Mouse (Mus musculus) activated CD4-positive, CD25-positive, alpha-beta regulatory T cell, adult 9 weeks (primary cell): ENCODE measurements around the gene Olfr1141. TPM values are rescaled to one million over a fixed set of nuclear protein-coding genes. Genes with fewer than 3 reads are reported as not detected.

ENCODE experiments used
- polyA plus RNA-seq: library from polyadenylated mRNA; unstranded; fragments of 100-300 nt; shearing (Covaris generic); gene quantifications from one replicate; pipeline ENCODE4 v1.2.1, GENCODE M21; 2017

Olfr1141 gene
- polyA plus RNA-seq = not detected

GRCm38 (mm10) chr2:87753891-87754290, at the start of gene Olfr1141:
TSS of gene Olfr1141 (minus strand) at chr2:87753991.

GRCm38 (mm10) chr2:87800292-87800691, 46.5 kb upstream of the Olfr1141 start, which contains the start of gene Olfr1143:
TSS of gene Olfr1143 (plus strand) at chr2:87800592.

GRCm38 (mm10) chr2:87779183-87779582, 25.4 kb upstream of the Olfr1141 start, which contains the start of gene Olfr152:
TSS of gene Olfr152 (plus strand) at chr2:87779483.

DNA sequence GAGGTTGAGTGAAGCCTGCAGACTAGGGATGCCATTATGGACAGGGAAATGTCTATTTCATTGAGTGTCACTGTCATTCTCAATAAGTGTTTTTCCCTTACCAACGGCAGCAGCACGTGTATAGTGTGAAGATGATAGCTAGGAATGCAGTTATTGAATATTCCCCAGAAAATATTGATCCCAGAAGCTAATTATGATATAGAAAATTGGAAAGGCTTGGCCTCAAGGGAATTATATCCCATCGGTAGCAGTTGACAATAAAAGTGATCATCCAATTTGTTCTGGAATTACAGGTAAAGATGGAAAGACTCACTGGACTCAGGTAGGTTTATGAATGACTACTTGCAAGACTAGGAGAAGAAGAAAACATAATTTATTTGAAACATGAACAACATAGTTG, 10.3 kb downstream of the Olfr1141 start, which contains the start of gene Olfr1140:
Gene Olfr1140, plus strand, starts transcription at position 301 of the 400 bp plus-strand sequence.

GRCm38 (mm10) chr2:87739878-87740277, 13.9 kb downstream of the Olfr1141 start, which contains the start of gene Olfr1138:
TSS of gene Olfr1138 (minus strand) at chr2:87739978.

GRCm38 (mm10) chr2:87713079-87713478, 40.7 kb downstream of the Olfr1141 start, which contains the start of gene Olfr1137:
TSS of gene Olfr1137 (minus strand) at chr2:87713179.

Other genes starting within 250 kb of the Olfr1141 start
- gene Pramel6, start 247.4 kb downstream of the Olfr1141 start, polyA plus RNA-seq = not detected
- not detected for gene Olfr153, start 222.2 kb downstream of the Olfr1141 start, polyA plus RNA-seq
- not detected for gene Olfr1128, start 208.4 kb downstream of the Olfr1141 start, polyA plus RNA-seq
- gene Olfr1129, start 180.1 kb downstream of the Olfr1141 start, polyA plus RNA-seq = not detected
- not detected for gene Olfr1130, start 147.8 kb downstream of the Olfr1141 start, polyA plus RNA-seq
- gene Olfr1131, start 126.9 kb downstream of the Olfr1141 start, polyA plus RNA-seq = not detected
- gene Olfr1132, start 116.5 kb downstream of the Olfr1141 start, polyA plus RNA-seq = not detected
- not detected for gene Olfr1133, start 106.6 kb downstream of the Olfr1141 start, polyA plus RNA-seq
- gene Olfr1134, start 95.5 kb downstream of the Olfr1141 start, polyA plus RNA-seq = not detected
- gene Olfr1135, start 80.3 kb downstream of the Olfr1141 start, polyA plus RNA-seq = not detected
- gene Olfr1136, start 60.0 kb downstream of the Olfr1141 start, polyA plus RNA-seq = not detected
- not detected for gene Olfr1137, start 40.8 kb downstream of the Olfr1141 start, polyA plus RNA-seq
- not detected for gene Olfr1138, start 14.0 kb downstream of the Olfr1141 start, polyA plus RNA-seq
- gene Olfr1140, start 10.2 kb downstream of the Olfr1141 start, polyA plus RNA-seq = not detected
- not detected for gene Olfr152, start 25.5 kb upstream of the Olfr1141 start, polyA plus RNA-seq
- not detected for gene Olfr1143, start 46.6 kb upstream of the Olfr1141 start, polyA plus RNA-seq
- gene Olfr1145, start 55.8 kb upstream of the Olfr1141 start, polyA plus RNA-seq = not detected
- not detected for gene Olfr1148, start 76.5 kb upstream of the Olfr1141 start, polyA plus RNA-seq
- not detected for gene Olfr1150-ps1, start 90.0 kb upstream of the Olfr1141 start, polyA plus RNA-seq
- not detected for gene Olfr1151, start 101.9 kb upstream of the Olfr1141 start, polyA plus RNA-seq
- not detected for gene Olfr1152, start 112.5 kb upstream of the Olfr1141 start, polyA plus RNA-seq
- gene Olfr1153, start 141.0 kb upstream of the Olfr1141 start, polyA plus RNA-seq = not detected
- not detected for gene Olfr1154, start 151.2 kb upstream of the Olfr1141 start, polyA plus RNA-seq
- gene Olfr1155, start 191.1 kb upstream of the Olfr1141 start, polyA plus RNA-seq = not detected
- gene Olfr1156, start 199.1 kb upstream of the Olfr1141 start, polyA plus RNA-seq = 0.20 TPM
- not detected for gene Olfr1157, start 214.3 kb upstream of the Olfr1141 start, polyA plus RNA-seq
- not detected for gene Olfr74, start 220.7 kb upstream of the Olfr1141 start, polyA plus RNA-seq
- gene Olfr1158, start 236.1 kb upstream of the Olfr1141 start, polyA plus RNA-seq = not detected